Mouse (Mus musculus) lung, adult 2 months (tissue): ENCODE data around the gene Pnpla1.
A peak's percentile ranks its signal among the peaks of the same experiment; 100 is the strongest.

Experiments
- CTCF ChIP-seq: fragments of 200-500 bp; IDR thresholded peaks from 2 replicates; pipeline ENCODE4 v1.5.1; 2011; ENCODE audit warnings: mild to moderate bottlenecking, low read length, control low read depth; ENCODE audit not compliant: insufficient read depth
- POLR2A ChIP-seq: fragments of 200-500 bp; IDR thresholded peaks from 2 replicates; pipeline ENCODE4 v1.6.1; 2011; ENCODE audit warnings: low read depth, mild to moderate bottlenecking, control low read depth, low read length, borderline replicate concordance; ENCODE audit errors: extremely low read depth

- TF ChIP-seq POLR2A (no peak), CTCF (peak; percentile 78)
These were observed 68.2 kb downstream of the Pnpla1 start for GRCm38 (mm10) chr17:28926380-28926779.
